Mouse (Mus musculus) ovary, postnatal 36 days (tissue): ENCODE data around the gene Mdp1.
A peak's percentile ranks its signal among the peaks of the same experiment; 100 is the strongest.

Source experiments
- DNase-seq: peaks from one replicate; pipeline ENCODE4 v3.0.0; 2022; ENCODE audit warnings: low spot score, mixed read lengths

The Mdp1 gene

DNA sequence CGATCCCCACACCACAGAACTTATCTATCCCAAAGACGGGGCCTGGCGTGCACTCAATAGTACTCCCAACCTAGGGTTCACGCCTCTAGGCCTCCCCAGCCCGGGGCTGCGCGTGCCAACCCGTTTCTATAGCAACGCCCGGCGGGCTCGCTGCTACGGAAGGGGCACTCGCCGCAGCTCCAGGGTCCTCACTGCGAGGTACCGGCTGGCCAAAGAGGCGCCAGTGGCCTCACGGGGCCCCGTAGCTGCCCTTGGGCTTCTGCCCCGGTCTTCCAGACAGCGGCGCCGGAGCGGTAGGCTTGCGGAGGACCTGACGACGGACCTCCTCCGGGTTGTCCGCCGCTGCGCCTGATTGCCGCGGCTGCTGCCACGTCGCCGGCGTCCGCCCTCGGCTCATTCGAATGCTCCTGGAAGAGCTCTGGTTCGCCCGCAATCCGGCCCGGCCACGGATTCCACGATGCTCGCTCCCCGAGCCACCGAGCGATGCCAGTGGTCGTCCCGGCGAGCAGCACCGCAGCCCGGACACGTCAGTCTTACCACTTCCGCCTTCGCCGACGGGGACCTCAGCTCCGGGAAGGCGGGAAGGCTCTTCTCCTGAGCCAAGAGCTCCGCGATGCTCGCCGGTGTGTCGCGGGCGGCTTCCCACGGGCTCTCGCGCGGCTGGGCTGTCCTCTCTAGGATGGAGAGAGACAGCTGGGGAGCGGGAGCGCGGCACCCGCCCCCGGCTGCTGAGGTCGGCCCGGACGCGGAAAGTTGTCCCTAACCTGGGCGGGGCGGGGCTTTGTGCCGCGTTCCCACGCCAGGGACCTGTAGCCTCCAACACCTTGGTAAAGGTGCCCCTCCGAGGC lies 17.0 kb downstream of the Mdp1 start, which contains the start of gene Tm9sf1:
Tm9sf1 (minus strand) TSS at position 747 of the 848 bp plus-strand sequence.
- DNase-seq: peak; percentile 89

DNA sequence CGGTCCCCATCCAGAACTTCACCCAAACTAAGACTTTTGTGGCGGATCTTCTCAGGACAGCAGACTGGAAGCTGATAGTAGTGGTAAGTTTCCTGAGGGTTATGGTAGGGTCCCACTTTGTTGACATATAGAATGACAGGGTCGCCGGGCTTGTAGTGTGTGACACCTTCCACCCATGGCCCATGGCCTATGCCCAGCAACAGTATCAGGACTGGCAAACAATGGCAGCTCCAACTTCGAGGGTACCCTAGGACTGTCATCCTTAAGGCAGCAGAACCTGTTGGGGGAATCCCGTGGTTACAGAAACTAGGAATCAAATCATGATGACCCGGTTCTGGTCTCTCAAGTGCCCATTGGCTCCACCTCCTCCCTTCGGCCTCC lies 17.6 kb downstream of the Mdp1 start:
- DNase-seq: no peak

DNA sequence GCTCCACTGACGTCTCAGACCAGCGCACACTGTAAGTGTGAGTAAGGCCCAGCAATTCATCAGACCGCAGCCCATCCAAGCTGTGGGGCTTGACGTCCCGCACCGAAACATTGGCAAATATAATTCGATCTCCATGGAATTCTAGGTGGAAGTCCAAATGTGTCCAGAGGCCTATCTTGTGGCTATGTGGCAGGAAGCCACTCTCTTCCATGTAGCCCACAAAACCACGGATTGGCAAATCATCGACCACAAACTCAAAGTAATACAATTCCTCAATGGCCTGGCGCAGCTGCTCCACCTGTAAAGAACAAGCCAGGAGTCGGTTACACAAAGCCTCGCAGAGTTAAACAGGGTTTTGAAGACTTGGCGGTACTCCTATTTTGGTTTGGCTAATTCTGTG lies 19.0 kb downstream of the Mdp1 start:
- DNase-seq: no peak

DNA sequence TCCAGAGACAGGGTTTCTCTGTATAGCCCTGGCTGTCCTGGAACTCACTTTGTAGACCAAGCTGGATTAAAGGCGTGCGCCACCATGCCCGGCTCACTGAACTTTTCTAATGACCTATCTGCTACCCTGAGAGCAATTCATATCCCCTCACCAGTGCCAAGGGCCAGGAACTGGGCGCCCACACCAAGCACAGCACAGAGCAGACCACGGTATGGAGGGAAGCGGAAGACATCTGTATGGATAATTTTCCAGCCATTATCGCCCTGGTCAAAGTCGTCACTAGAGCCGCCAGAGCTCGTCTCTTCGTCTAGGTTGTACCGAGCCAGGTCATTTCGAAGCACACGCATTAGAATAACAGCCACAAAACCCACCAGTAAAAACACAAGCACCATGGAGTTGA lies 19.5 kb downstream of the Mdp1 start:
- no peak for DNase-seq

DNA sequence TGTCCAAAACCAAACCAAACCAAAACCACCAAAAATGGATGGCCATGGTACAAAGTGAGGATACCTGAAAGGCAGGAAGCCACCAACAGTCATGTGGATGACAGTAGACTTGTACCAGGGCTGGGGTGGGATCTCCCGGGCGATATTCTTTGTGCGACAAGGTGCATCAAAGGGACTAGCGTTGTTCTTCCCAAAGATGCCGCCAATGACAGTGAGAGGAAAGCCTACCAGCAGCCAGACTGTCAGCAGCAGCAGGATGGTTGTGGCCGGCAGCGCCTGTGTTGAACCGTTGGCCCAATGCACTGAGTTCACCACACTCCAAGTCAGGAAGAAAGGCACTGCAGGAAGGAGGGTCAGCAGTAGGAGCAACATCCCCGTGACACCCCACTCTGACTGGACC lies 22.5 kb downstream of the Mdp1 start, which contains the start of gene Gm49378:
Gm49378 (minus strand) TSS at position 101 of the 400 bp plus-strand sequence.
- DNase-seq: no peak

DNA sequence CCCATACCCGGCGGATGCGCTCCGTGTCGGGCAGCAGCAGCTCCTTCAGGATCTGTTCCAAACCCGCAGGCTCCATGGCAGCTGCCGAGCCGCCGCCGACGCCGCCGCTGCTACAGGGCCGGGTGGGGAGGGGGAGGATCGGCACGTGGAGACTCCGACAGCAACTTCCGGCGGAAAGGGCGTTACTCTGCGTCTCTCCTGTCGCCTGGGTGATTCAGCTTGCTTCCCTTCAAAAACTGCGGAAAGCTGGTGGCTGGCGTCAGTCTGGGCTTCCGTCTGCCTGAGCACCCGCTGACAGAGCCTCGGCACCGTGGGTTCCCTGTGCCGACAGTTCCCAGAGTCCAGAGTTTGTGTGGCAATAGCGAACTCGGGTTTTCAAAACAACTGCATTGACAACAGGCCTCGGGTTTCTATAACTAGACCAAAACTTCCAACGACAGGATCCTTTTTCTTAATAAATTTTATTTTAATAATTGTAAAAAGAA lies 24.7 kb downstream of the Mdp1 start, which contains the start of gene Ipo4:
Ipo4 (minus strand) TSS at position 435 of the 485 bp plus-strand sequence.
- DNase-seq: peak; percentile 82

DNA sequence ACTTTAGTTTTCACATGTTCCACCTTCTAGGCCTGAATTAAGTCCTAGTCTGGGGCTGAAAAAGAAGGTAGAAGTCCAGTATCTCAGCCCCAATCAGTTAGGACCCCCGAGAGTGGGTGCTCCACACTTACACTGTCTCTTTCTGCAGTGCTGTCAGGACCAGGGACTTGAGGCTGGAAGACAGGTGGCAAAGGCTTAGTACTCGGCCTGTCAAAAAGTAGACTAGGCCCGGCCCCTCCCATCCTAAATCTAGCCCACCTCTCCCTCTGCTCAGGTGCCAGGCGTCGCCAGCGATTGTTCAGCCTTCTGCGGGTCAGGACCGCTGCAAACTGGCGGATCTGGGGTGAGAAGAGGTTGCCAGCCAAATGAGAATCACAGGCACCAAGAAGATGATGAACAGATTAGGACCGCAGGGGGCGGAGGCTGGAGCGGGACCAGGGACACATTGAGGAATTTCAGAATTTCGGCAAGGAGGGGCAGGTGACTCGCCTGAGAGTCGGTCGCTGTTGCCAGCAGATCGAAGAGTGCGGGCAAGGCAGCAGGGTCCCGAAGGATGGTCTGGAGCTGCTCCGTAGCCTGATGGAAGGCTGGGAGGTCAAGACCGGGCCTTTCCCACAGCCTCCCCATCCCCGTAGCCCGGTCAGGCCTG lies 25.3 kb downstream of the Mdp1 start:
- DNase-seq: peak; percentile 37

DNA sequence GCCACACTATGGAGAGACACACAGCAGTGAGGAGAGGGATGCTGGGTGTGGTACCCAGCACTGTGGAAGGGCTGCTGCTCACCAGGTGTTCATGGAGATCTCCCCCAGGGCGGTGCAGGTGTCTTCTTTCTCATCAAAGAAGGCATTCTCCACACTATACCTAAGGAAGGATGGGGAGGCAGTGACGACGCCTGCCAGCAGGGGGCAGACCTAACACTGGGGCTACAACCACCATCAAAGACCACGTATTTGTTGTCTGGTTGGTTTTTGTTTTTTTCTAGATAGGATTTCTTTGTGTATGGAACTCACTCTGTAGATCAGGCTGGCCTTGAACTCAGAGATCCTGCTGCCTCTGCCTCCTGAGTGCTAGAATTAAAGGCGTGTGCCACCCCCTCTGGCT lies 31.0 kb downstream of the Mdp1 start:
- peak; percentile 32 for DNase-seq

DNA sequence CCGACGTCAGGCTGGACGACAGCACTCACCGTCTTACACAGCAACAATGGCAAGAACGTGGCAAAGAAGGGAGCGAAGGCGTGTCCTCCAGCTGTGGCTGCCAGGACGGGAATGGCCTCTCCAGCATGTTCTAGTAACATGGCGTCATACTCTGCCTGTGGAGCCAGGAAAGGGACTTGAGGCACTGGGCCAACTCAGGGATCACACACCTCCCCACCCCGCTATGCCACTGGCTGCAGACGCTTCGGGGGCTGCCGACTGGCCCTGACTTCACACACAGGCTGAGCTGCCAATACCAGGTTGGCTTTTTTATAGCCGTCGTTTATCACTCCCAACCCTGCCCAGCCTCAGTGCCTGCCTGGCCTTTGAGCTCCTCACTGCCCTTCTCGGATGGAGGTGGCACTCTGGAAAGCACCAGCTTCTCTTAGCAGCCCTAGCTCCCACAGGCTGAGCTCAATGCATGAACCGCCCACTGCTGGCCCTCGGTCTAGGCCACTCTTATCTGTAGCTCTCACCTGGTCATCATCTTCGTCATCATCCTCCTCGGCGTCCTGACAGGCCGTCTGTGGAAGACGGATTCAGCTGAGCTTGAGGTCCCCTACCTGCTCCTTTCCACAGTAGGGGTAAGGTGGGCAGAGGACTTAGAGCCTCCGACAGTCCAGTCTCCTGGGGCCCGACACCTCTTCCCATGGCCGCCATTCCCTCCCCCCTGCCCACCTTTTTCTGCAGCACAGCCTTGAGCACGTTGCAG lies 32.1 kb downstream of the Mdp1 start:
- DNase-seq: no peak

DNA sequence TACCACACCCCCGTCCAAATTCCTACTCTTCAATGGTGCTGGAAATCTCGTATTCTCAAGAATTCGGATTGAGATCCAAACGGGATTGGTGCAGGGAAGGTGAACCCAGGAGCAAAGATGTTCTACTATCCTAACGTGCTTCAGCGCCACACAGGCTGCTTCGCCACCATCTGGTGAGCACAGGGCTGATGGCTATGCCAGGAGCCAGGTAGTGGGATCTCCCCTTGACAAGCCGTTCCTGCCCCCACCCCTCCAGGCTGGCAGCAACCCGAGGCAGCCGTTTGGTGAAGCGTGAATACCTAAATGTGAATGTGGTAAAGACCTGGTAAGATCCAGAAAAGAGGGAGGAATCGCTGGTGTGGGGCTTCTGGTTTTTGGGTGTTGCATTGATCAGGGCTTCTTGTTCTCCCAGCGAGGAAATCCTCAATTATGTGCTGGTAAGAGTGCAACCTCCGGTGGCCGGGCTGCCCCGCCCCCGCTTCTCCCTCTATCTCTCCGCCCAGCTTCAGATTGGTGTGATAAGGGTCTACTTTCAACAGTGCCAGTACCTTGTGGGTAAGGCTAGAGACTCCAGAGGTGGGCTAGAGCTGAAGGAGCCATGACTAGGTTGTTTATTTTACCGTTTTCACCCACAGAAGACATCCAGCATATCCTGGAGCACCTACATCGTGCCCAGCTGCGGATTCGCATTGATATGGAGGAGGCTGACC lies 41.7 kb downstream of the Mdp1 start:
- DNase-seq: no peak

DNA sequence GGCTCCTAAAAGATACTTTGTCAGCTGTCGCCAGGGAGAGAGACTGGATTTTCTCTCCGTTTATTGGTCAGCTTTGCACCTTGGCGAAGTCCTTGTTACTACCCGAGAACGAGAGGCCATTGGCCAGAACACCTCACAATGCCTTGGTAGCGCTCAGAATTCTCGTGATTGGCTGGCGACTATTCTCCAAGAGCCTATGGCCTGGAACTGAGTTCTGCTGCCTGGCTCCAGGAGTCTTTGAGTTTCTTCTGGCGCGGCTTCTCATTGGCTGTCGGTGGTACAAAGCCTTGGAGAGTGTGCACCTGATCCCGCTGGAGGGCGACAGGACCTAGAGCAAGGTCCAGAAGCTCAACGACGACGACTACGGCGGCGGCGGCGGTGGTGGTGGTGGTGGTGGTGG lies 42.5 kb downstream of the Mdp1 start, which contains the start of gene Rec8:
Rec8 (plus strand) TSS at position 216 of the 400 bp plus-strand sequence.
- DNase-seq: peak; percentile 32

DNA sequence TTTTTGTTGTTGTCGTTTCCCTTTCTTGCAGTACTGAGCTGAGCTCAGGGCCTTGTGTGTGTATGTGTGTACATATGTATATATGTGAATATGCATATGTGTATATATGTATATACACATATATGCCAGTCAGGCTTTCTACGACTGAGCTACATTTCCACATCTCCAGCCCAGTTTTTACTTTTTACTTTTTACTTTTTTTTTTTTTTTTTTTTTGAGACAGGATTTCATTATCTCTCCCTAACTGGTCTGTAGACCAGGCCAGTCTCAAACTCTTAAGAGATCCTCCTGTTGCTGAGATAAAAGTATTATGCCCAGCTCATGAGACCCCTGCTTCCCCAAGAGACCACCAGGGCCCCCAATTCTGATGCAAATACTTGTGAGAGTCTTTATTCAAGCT lies 43.5 kb downstream of the Mdp1 start:
- no peak for DNase-seq

DNA sequence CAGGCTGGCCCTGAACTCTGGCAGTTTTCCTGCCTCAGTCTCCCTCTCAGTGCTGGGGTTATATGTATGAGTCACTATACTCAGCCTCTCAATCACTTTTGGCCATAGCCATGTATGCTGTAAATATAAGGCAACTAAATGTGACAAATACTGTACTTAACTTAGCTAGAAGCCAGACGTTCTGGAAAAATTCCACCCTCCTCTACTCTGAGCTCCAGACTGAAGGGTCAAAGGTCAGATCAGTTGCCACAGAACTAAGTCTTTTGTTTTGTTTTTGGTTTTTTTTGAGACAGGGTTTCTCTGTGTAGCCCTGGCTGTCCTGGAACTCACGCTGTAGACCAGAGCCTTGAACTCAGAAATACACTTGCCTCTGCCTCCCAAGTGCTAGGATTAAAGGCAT lies 44.4 kb downstream of the Mdp1 start:
- no peak for DNase-seq

DNA sequence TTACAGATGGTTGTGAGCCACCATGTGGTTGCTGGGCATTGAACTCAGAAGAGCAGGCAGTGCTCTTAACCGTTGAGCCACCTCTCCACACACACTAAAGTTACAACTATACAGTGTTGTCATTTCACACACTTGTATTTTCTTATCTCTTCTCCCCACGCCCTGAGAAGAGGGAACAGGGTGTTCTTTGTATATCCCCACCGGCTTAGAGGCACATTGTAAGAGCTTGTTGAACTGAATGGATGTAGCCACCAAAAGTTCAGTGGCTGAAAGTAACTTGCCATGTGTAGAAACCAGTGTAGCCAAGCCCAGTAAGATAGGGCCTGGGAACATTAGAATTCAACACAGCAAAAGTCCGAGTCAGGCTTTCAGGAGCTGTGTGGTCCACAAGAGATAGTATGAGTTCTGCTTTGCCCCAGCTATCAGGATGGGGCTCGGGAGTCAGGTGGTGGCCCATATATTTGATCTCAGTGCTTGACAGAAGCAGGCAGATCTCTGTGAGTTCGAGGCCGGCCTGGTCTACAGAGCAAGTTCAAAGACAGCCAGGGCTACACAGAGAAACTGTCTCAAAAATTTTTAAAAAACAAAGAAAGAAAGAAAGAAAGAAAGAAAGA lies 45.6 kb downstream of the Mdp1 start:
- DNase-seq: no peak

DNA sequence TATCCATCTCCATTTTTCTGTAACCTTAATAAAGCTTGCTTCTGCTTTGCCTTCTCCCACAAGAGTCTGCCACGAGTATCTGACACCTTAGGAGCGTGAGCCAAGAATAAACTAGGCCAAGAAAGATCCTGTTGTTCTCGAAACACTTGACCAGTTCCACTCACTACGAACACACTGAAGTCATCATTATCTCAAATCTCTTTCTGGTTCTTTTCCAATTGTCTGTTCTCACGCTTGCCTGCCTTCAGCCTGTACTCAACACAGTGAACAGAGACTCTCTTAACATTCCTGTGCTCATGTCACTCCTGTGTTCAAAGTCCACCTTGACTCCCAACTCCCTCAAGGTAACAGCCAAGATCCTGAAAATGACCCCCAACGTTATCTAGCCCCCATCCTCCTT lies 47.0 kb downstream of the Mdp1 start:
- DNase-seq: no peak

DNA sequence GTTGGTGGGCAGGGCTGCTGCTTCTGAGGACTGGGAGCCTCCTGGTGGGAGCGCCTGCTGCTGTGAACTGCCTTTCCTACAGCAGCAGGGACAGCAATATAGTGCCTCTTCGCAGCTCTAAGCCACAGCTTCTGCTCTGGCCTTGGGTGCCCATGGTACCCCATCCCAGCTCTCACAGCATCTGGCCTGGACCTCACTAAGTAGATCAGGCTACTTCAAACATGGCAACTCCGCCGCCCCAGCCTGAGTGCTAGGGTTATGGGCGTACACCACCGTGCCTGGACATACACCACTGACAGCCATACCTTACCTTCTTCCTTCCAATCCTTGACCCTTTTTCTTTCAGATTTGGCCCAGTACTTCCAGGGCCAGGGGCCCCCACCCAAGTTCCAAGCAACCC lies 52.0 kb downstream of the Mdp1 start:
- no peak for DNase-seq
